Mouse (Mus musculus) liver, adult 2 months (tissue): ENCODE measurements around the gene Ccdc162.

Experiments used
- CTCF ChIP-seq: fragments of 200-500 bp; IDR thresholded peaks from 2 replicates; pipeline ENCODE4 v1.5.1; 2011; ENCODE audit warnings: low read depth, low read length, control low read depth
- POLR2A ChIP-seq: fragments of 200-500 bp; IDR thresholded peaks from 2 replicates; pipeline ENCODE4 v1.6.1; 2011; ENCODE audit warnings: low read length, control low read depth; ENCODE audit not compliant: insufficient read depth; ENCODE audit errors: extremely low read depth

DNA sequence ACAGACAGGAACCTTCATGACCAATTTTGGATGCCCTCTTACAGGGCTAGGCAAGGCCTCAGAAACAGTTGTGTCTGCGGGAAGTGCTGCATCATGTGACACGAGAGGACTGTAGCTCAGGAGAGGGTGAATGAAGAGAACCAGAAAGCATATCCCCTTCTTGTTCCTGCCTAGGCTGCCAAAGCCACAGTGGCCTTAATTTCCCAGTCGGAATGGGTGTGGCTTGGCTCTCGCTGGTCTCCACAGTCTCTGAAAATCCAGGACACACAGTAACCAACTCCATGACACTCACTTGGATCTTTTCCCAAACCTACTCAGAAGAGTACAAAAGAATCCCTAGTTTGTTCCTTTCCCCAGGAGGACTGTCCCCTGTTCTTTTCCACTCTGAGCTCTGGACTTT lies 215.5 kb downstream of the Ccdc162 start:
- TF ChIP-seq CTCF = no peak
- TF ChIP-seq POLR2A = no peak
